Mouse (Mus musculus): ENCODE measurements around the gene Cep295. TPM values are rescaled to one million over a fixed set of nuclear protein-coding genes. Genes with fewer than 3 reads are reported as not detected.

The Cep295 gene
- polyA plus RNA-seq, 1 experiment from 2014 or later = 18.1 TPM

DNA sequence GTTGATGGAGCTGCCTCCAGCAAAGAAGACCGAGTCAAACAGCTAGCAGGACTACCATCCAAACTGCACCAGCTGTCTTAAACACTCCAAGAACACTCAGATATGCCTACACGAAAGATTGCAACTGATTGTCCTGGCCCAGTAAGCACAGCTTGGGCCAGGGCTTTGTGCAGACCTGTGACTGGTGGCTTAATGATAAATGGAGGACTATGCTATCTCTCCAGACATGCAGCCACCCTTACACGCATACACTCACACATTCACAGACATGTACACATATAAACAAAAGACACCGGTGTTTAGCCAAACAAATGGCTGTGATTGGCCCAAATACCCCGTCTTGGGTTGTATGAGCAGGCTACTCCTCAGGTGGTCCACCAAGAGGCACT is 77.1 kb downstream of the Cep295 start:
- ATAC-seq (ENCODE audit: insufficient read depth, low FRiP score, low TSS enrichment) = peak; percentile 27
- peak overlapping the region; percentile 76 for H3K4me2 ChIP-seq (ENCODE audit: low read depth)
- peak overlapping the region; percentile 27; the same call in 1 of the 2 replicates for H3K27ac ChIP-seq (ENCODE audit: low read depth, low read length)
- no peaks in the 10 kb centered on the region for H3K27me3 ChIP-seq (ENCODE audit: control insufficient read depth, insufficient read depth, low read length)
- no peak for DNase-seq (ENCODE audit: low spot score)
- WGBS = 54% methylated on average over 5 of the region's 5 CpGs
- H3K4me3 ChIP-seq (ENCODE audit: low read depth, low read length) = peak overlapping the region; percentile 77
- H3K36me3 ChIP-seq (ENCODE audit: control insufficient read depth, insufficient read depth, low read length) = no peaks in the 10 kb centered on the region
- no peaks in the 10 kb centered on the region for H3K9me3 ChIP-seq (ENCODE audit: control insufficient read depth, low read length)
- H3K9ac ChIP-seq (ENCODE audit: low read length) = peak overlapping the region; percentile 70
- peaks cover 9% of the 10 kb centered on the region; the same call in 1 of the 2 replicates for H3K4me1 ChIP-seq (ENCODE audit: control insufficient read depth, insufficient read depth, low read length)

DNA sequence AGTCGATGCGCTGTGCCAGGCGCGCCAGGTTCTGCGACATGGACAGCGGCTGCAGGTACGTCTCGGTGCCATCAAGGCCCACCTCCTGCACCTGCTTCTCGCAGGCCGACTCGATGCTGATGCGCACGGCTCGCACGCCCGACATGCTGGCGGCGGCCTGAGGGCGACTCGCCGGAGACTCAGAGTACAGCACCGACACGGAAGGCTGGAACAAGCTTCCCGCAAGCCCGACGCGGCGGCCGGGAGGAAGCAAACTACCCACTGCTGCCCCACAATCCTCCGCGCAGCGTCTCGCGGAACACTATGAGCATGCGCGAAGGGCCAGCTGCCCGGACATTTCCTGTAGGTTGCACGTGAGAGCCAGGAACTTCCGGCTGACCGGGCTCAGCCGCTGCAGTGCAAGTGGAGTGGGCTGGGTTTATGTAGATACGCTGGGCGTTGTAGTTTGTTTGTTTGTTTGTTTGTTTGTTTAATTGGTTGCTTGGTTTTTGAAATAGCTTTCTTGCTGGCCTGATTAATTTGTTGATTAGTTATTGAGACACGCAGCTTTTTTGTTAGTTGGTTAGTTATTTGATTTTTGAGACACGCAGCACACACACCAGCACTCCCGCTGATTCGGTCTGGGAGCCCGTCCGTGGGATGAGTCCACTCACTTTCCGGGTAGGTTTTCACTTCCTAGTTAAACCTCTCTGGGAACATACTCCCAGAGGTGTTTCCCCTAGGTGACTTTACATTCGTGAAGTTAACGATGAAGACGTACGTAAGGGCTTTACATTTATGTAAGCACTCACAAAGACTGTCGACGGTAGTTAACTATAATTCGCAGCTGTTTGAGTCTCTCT is 77.7 kb downstream of the Cep295 start, which contains the start of gene Med17:
Med17 (minus strand) TSS at position 283 of the 842 bp plus-strand sequence.
- H3K4me3 ChIP-seq (ENCODE audit: low read depth, low read length) = peak within 1 kb of the TSS; percentile 77
- H3K9ac ChIP-seq (ENCODE audit: low read length) = peak within 1 kb of the TSS; percentile 91
- peak within 1 kb of the TSS; percentile 76 for H3K4me2 ChIP-seq (ENCODE audit: low read depth)
- peak; percentile 97 for ATAC-seq (ENCODE audit: insufficient read depth, low FRiP score, low TSS enrichment)
- WGBS = 1% methylated on average over 57 of the region's 57 CpGs
- H3K27me3 ChIP-seq (ENCODE audit: control insufficient read depth, insufficient read depth, low read length) = no peaks in the 10 kb centered on the region
- no peaks in the 10 kb centered on the region for H3K9me3 ChIP-seq (ENCODE audit: control insufficient read depth, low read length)
- no peaks in the 10 kb centered on the region for H3K36me3 ChIP-seq (ENCODE audit: control insufficient read depth, insufficient read depth, low read length)
- H3K4me1 ChIP-seq (ENCODE audit: control insufficient read depth, insufficient read depth, low read length) = peaks cover 9% of the 10 kb centered on the region; the same call in 1 of the 2 replicates
- peak; percentile 95 for DNase-seq (ENCODE audit: low spot score)
- H3K27ac ChIP-seq (ENCODE audit: low read depth, low read length) = peak within 1 kb of the TSS; percentile 61

DNA sequence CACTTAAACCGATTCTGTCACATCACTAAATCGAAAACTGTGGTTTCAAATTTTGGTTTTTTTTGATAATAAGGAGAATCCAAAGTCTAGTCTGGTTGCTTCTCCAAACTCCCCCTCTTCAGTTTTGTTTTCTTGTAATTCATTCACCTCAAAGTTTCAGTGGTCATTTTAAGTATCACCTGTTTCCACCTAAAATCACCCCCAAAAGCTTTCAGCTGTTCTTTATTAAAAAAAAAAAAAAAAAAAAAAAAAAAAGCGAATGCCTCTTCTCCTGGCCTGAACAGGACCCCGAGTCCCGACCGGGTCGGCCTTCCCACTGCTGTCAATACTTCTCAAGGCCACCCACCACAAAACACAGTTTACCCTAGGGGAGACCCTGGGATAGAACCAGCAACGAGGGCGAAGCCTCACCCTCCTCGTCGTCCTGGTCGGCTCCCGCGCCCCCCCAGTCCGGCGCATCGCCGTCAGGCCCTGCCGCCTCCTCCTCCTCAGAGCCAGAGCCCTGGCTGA is 78.4 kb downstream of the Cep295 start:
- H3K36me3 ChIP-seq (ENCODE audit: control insufficient read depth, insufficient read depth, low read length) = no peaks in the 10 kb centered on the region
- H3K9me3 ChIP-seq (ENCODE audit: control insufficient read depth, low read length) = no peaks in the 10 kb centered on the region
- peak overlapping the region; percentile 65 for H3K4me2 ChIP-seq (ENCODE audit: low read depth)
- peak overlapping the region; percentile 61 for H3K27ac ChIP-seq (ENCODE audit: low read depth, low read length)
- no peaks in the 10 kb centered on the region for H3K27me3 ChIP-seq (ENCODE audit: control insufficient read depth, insufficient read depth, low read length)
- H3K4me3 ChIP-seq (ENCODE audit: low read depth, low read length) = peak overlapping the region; percentile 77
- WGBS = 10% methylated on average over 18 of the region's 19 CpGs
- peak overlapping the region; percentile 91 for H3K9ac ChIP-seq (ENCODE audit: low read length)
- ATAC-seq (ENCODE audit: insufficient read depth, low FRiP score, low TSS enrichment) (no peak), DNase-seq (ENCODE audit: low spot score) (no peak)
- H3K4me1 ChIP-seq (ENCODE audit: control insufficient read depth, insufficient read depth, low read length) = peaks cover 9% of the 10 kb centered on the region; the same call in 1 of the 2 replicates

DNA sequence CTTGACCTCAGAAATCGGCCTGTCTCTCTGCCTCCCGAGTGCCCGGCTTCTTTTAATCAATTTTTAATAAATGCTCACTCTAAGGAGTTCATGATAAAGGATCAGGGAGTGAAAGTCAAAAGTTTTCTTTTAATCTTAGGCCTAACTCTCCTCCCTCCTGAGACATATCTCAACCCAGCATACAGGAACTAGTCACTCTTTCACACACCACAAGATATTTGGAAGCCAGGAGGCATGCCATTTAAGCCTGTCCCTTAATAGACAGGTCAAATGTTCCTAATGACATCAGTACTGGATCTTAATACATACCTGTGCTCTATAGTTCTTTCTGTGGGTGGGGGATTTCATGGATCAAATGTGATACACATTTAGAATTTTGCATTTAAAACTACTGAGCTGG is 79.2 kb downstream of the Cep295 start:
- no peak overlapping the region for H3K27ac ChIP-seq (ENCODE audit: low read depth, low read length)
- no peak overlapping the region for H3K9ac ChIP-seq (ENCODE audit: low read length)
- H3K4me2 ChIP-seq (ENCODE audit: low read depth) = no peak overlapping the region
- DNase-seq (ENCODE audit: low spot score) (no peak), ATAC-seq (ENCODE audit: insufficient read depth, low FRiP score, low TSS enrichment) (no peak)
- WGBS = 95% methylated on average over 3 of the region's 3 CpGs
- H3K4me3 ChIP-seq (ENCODE audit: low read depth, low read length) = no peak overlapping the region
- peaks cover 4% of the 10 kb centered on the region; the same call in 1 of the 2 replicates for H3K36me3 ChIP-seq (ENCODE audit: control insufficient read depth, insufficient read depth, low read length)
- H3K9me3 ChIP-seq (ENCODE audit: control insufficient read depth, low read length) = no peaks in the 10 kb centered on the region
- H3K4me1 ChIP-seq (ENCODE audit: control insufficient read depth, insufficient read depth, low read length) = peaks cover 9% of the 10 kb centered on the region; the same call in 1 of the 2 replicates
- no peaks in the 10 kb centered on the region for H3K27me3 ChIP-seq (ENCODE audit: control insufficient read depth, insufficient read depth, low read length)

DNA sequence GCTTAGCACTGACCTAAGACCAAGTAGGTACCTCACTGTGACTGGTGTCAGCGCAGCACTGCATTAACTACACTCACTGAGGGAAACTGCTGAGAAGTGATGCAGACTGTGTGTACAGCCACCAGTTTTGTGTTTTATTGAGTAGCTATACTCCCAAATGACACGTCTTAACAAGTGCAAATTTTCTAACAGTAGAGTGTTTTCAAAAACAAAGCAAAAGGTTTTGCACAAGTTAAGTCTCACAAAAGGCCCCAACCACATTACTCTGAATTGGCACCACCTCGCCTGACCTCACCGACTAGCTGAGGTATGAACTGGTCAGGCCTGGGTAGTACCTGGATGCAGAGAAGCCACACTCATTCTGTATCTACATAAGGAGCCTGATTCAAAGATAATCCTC is 80.7 kb downstream of the Cep295 start:
- Histone ChIP-seq H3K4me3 (ENCODE audit: low read depth, low read length) (no peak overlapping the region), H3K4me1 (ENCODE audit: control insufficient read depth, insufficient read depth, low read length) (peaks cover 9% of the 10 kb centered on the region; the same call in 1 of the 2 replicates), H3K27me3 (ENCODE audit: control insufficient read depth, insufficient read depth, low read length) (no peaks in the 10 kb centered on the region), H3K36me3 (ENCODE audit: control insufficient read depth, insufficient read depth, low read length) (peaks cover 7% of the 10 kb centered on the region), H3K9ac (ENCODE audit: low read length) (no peak overlapping the region), H3K9me3 (ENCODE audit: control insufficient read depth, low read length) (no peaks in the 10 kb centered on the region), H3K27ac (ENCODE audit: low read depth, low read length) (no peak overlapping the region), H3K4me2 (ENCODE audit: low read depth) (no peak overlapping the region)
- ATAC-seq (ENCODE audit: insufficient read depth, low FRiP score, low TSS enrichment) (no peak), DNase-seq (ENCODE audit: low spot score) (no peak)
- WGBS = 88% methylated on average over 4 of the region's 4 CpGs

DNA sequence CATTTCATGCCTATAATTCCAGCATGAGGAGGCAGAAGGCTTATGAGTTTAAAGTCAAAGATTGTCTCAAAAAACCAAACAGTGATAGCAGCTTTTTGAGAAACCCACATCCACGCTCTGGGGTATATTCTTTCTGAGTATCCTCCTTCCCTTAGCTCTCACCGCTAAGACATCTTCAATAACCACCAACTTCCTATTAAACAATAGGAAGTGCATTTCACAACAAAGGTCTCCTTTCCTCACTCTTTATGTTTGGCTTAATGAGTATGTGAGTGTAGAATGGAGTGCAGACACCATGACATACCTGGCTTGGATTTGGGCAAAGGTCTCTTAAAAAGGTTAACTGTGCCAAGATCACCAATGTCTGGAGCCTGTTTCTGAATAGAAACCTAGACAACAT is 83.6 kb downstream of the Cep295 start:
- WGBS = 91% methylated on average over 2 of the region's 2 CpGs
- no peak overlapping the region for H3K27ac ChIP-seq (ENCODE audit: low read depth, low read length)
- H3K9me3 ChIP-seq (ENCODE audit: control insufficient read depth, low read length) = no peaks in the 10 kb centered on the region
- H3K27me3 ChIP-seq (ENCODE audit: control insufficient read depth, insufficient read depth, low read length) = no peaks in the 10 kb centered on the region
- peaks cover 4% of the 10 kb centered on the region; the same call in 1 of the 2 replicates for H3K4me1 ChIP-seq (ENCODE audit: control insufficient read depth, insufficient read depth, low read length)
- H3K4me3 ChIP-seq (ENCODE audit: low read depth, low read length) = no peak overlapping the region
- ATAC-seq (ENCODE audit: insufficient read depth, low FRiP score, low TSS enrichment) = no peak
- H3K36me3 ChIP-seq (ENCODE audit: control insufficient read depth, insufficient read depth, low read length) = peaks cover 7% of the 10 kb centered on the region
- no peak overlapping the region for H3K4me2 ChIP-seq (ENCODE audit: low read depth)
- no peak for DNase-seq (ENCODE audit: low spot score)
- H3K9ac ChIP-seq (ENCODE audit: low read length) = no peak overlapping the region

Small RNA genes lying within 50 kb of the gene (microRNA-seq; reads per million reads assigned to microRNA genes)
- not detected for gene Gm49349
- not detected for gene mmu-mir-7650

Other genes with a start within 250 kb of the Cep295 start
- gene Hephl1, start 245.7 kb downstream of the Cep295 start, polyA plus RNA-seq (2014; fragmentation: Nextera tagmentation; extraction: Ambion mirVana) = not detected in 2 replicates
- gene Vstm5, start 118.7 kb downstream of the Cep295 start, polyA plus RNA-seq (2014; fragmentation: Nextera tagmentation; extraction: Ambion mirVana) = 2.9 and 3.0 TPM in 2 replicates
- 47.9 and 52.4 TPM in 2 replicates for gene Med17, start 77.9 kb downstream of the Cep295 start, polyA plus RNA-seq (2014; fragmentation: Nextera tagmentation; extraction: Ambion mirVana)
- gene Taf1d, start 51.6 kb downstream of the Cep295 start, polyA plus RNA-seq (2014; fragmentation: Nextera tagmentation; extraction: Ambion mirVana) = 59.7 and 61.1 TPM in 2 replicates
- gene 4931406C07Rik, start 51.3 kb downstream of the Cep295 start, polyA plus RNA-seq (2014; fragmentation: Nextera tagmentation; extraction: Ambion mirVana) = 6.3 and 7.3 TPM in 2 replicates
- gene Smco4, start 135.6 kb upstream of the Cep295 start, polyA plus RNA-seq (2014; fragmentation: Nextera tagmentation; extraction: Ambion mirVana) = 3.6 and 3.7 TPM in 2 replicates

All from neural tube, embryonic 11.5 days (tissue).